Mouse (Mus musculus): Measurements from ENCODE around the gene Hip1. TPM values are rescaled to one million over a fixed set of nuclear protein-coding genes. Genes with fewer than 3 reads are reported as not detected.

The Hip1 gene
- polyA plus RNA-seq, 1 experiment: 51.6 TPM

GRCm38 (mm10) chr5:135368312-135368711, 176.6 kb downstream of the Hip1 start:
- Histone ChIP-seq H3K36me3 (ENCODE audit: control insufficient read depth, insufficient read depth, low read length, poor library complexity, severe bottlenecking) (0 out of 2 replicates have a peak, but pooled peaks cover 5% of the 10 kb centered on the region), H3K9me3 (replicated peaks; ENCODE audit: control insufficient read depth, insufficient read depth, low read length, poor library complexity, severe bottlenecking) (no peaks in the 10 kb centered on the region), H3K4me1 (ENCODE audit: control insufficient read depth, insufficient read depth, low read length) (no peaks in the 10 kb centered on the region), H3K27me3 (ENCODE audit: control insufficient read depth, insufficient read depth, low read length, poor library complexity, severe bottlenecking) (no peaks in the 10 kb centered on the region), H3K9ac (ENCODE audit: low read depth, poor library complexity, severe bottlenecking) (no peak overlapping the region), H3K27ac (ENCODE audit: insufficient read depth, low read length) (no peak overlapping the region), H3K4me3 (ENCODE audit: low read depth, low read length) (no peak overlapping the region)
- TF ChIP-seq CTCF (IDR thresholded peaks at IDR 0.05; ENCODE audit: low read depth, low read length) (no peak), EP300 (IDR thresholded peaks at IDR 0.05; ENCODE audit: insufficient read depth, low read depth, low read length) (no peak), POLR2A (IDR thresholded peaks at IDR 0.05; ENCODE audit: insufficient read depth, low read length) (no peak)

- Histone ChIP-seq H3K27me3 (ENCODE audit: control insufficient read depth, insufficient read depth, low read length, poor library complexity, severe bottlenecking) (no peaks in the 10 kb centered on the region), H3K36me3 (ENCODE audit: control insufficient read depth, insufficient read depth, low read length, poor library complexity, severe bottlenecking) (0 out of 2 replicates have a peak, but pooled peaks cover 5% of the 10 kb centered on the region)
- no peak for TF ChIP-seq POLR2A (IDR thresholded peaks at IDR 0.05; ENCODE audit: insufficient read depth, low read length)
- TF ChIP-seq CTCF (IDR thresholded peaks at IDR 0.05; ENCODE audit: low read depth, low read length): no peak
- no peak for TF ChIP-seq EP300 (IDR thresholded peaks at IDR 0.05; ENCODE audit: insufficient read depth, low read depth, low read length)
Observed at GRCm38 (mm10) chr5:135367841-135368240, 177.1 kb downstream of the Hip1 start.

GRCm38 (mm10) chr5:135363540-135363939, 181.4 kb downstream of the Hip1 start:
- Histone ChIP-seq H3K9ac (ENCODE audit: low read depth, poor library complexity, severe bottlenecking) (no peak overlapping the region), H3K4me1 (ENCODE audit: control insufficient read depth, insufficient read depth, low read length) (no peaks in the 10 kb centered on the region), H3K27ac (ENCODE audit: insufficient read depth, low read length) (no peak overlapping the region), H3K9me3 (replicated peaks; ENCODE audit: control insufficient read depth, insufficient read depth, low read length, poor library complexity, severe bottlenecking) (no peaks in the 10 kb centered on the region), H3K36me3 (ENCODE audit: control insufficient read depth, insufficient read depth, low read length, poor library complexity, severe bottlenecking) (no peaks in the 10 kb centered on the region), H3K4me3 (ENCODE audit: low read depth, low read length) (no peak overlapping the region), H3K27me3 (ENCODE audit: control insufficient read depth, insufficient read depth, low read length, poor library complexity, severe bottlenecking) (no peaks in the 10 kb centered on the region)
- no peak for TF ChIP-seq EP300 (IDR thresholded peaks at IDR 0.05; ENCODE audit: insufficient read depth, low read depth, low read length)
- TF ChIP-seq CTCF (IDR thresholded peaks at IDR 0.05; ENCODE audit: low read depth, low read length): peak; percentile 78
- TF ChIP-seq POLR2A (IDR thresholded peaks at IDR 0.05; ENCODE audit: insufficient read depth, low read length): no peak

More at GRCm38 (mm10) chr5:135367841-135368240, 177.1 kb downstream of the Hip1 start:
- Histone ChIP-seq H3K9ac (ENCODE audit: low read depth, poor library complexity, severe bottlenecking) (no peak overlapping the region), H3K9me3 (replicated peaks; ENCODE audit: control insufficient read depth, insufficient read depth, low read length, poor library complexity, severe bottlenecking) (no peaks in the 10 kb centered on the region), H3K4me3 (ENCODE audit: low read depth, low read length) (no peak overlapping the region), H3K4me1 (ENCODE audit: control insufficient read depth, insufficient read depth, low read length) (no peaks in the 10 kb centered on the region), H3K27ac (ENCODE audit: insufficient read depth, low read length) (no peak overlapping the region)

- H3K27ac ChIP-seq (ENCODE audit: insufficient read depth, low read length): no peak overlapping the region
- no peaks in the 10 kb centered on the region for H3K9me3 ChIP-seq (replicated peaks; ENCODE audit: control insufficient read depth, insufficient read depth, low read length, poor library complexity, severe bottlenecking)
- no peaks in the 10 kb centered on the region for H3K36me3 ChIP-seq (ENCODE audit: control insufficient read depth, insufficient read depth, low read length, poor library complexity, severe bottlenecking)
- no peaks in the 10 kb centered on the region for H3K4me1 ChIP-seq (ENCODE audit: control insufficient read depth, insufficient read depth, low read length)
- H3K27me3 ChIP-seq (ENCODE audit: control insufficient read depth, insufficient read depth, low read length, poor library complexity, severe bottlenecking): no peaks in the 10 kb centered on the region
- no peak for TF ChIP-seq POLR2A (IDR thresholded peaks at IDR 0.05; ENCODE audit: insufficient read depth, low read length)
- TF ChIP-seq CTCF (IDR thresholded peaks at IDR 0.05; ENCODE audit: low read depth, low read length): no peak
- TF ChIP-seq EP300 (IDR thresholded peaks at IDR 0.05; ENCODE audit: insufficient read depth, low read depth, low read length): no peak
- H3K9ac ChIP-seq (ENCODE audit: low read depth, poor library complexity, severe bottlenecking): no peak overlapping the region
- H3K4me3 ChIP-seq (ENCODE audit: low read depth, low read length): no peak overlapping the region
Observed at GRCm38 (mm10) chr5:135362572-135362971, 182.3 kb downstream of the Hip1 start.

- H3K36me3 ChIP-seq (ENCODE audit: control insufficient read depth, insufficient read depth, low read length, poor library complexity, severe bottlenecking): no peaks in the 10 kb centered on the region
- no peaks in the 10 kb centered on the region for H3K4me1 ChIP-seq (ENCODE audit: control insufficient read depth, insufficient read depth, low read length)
- H3K9me3 ChIP-seq (replicated peaks; ENCODE audit: control insufficient read depth, insufficient read depth, low read length, poor library complexity, severe bottlenecking): no peaks in the 10 kb centered on the region
- H3K4me3 ChIP-seq (ENCODE audit: low read depth, low read length): no peak overlapping the region
- TF ChIP-seq POLR2A (IDR thresholded peaks at IDR 0.05; ENCODE audit: insufficient read depth, low read length) (no peak), EP300 (IDR thresholded peaks at IDR 0.05; ENCODE audit: insufficient read depth, low read depth, low read length) (no peak), CTCF (IDR thresholded peaks at IDR 0.05; ENCODE audit: low read depth, low read length) (no peak)
- no peak overlapping the region for H3K27ac ChIP-seq (ENCODE audit: insufficient read depth, low read length)
- H3K27me3 ChIP-seq (ENCODE audit: control insufficient read depth, insufficient read depth, low read length, poor library complexity, severe bottlenecking): no peaks in the 10 kb centered on the region
- no peak overlapping the region for H3K9ac ChIP-seq (ENCODE audit: low read depth, poor library complexity, severe bottlenecking)
Observed at GRCm38 (mm10) chr5:135359772-135360171, 185.1 kb downstream of the Hip1 start.

DNA sequence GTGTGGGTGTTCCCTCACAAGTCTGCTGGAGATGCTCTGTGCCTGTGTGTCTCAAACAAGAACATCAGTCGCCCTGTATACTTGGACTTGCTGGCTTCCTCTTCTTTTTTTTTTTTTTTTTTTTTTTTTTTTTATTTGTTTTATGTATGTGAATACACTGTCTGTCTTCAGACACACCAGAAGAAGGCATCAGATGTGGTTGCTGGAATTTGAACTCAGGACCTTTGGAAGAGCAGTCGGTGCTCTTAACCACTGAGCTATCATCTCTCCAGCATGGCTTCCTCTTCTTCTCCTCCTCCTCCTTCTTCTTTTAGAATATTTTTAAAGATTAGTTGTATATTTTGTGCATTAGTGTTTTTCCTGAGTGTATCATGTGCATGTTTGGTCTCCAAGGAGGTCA, 187.4 kb downstream of the Hip1 start:
- TF ChIP-seq CTCF (IDR thresholded peaks at IDR 0.05; ENCODE audit: low read depth, low read length) (no peak), EP300 (IDR thresholded peaks at IDR 0.05; ENCODE audit: insufficient read depth, low read depth, low read length) (no peak), POLR2A (IDR thresholded peaks at IDR 0.05; ENCODE audit: insufficient read depth, low read length) (no peak)
- no peaks in the 10 kb centered on the region for H3K36me3 ChIP-seq (ENCODE audit: control insufficient read depth, insufficient read depth, low read length, poor library complexity, severe bottlenecking)
- no peak overlapping the region for H3K4me3 ChIP-seq (ENCODE audit: low read depth, low read length)
- no peaks in the 10 kb centered on the region for H3K9me3 ChIP-seq (replicated peaks; ENCODE audit: control insufficient read depth, insufficient read depth, low read length, poor library complexity, severe bottlenecking)
- no peak overlapping the region for H3K9ac ChIP-seq (ENCODE audit: low read depth, poor library complexity, severe bottlenecking)
- H3K4me1 ChIP-seq (ENCODE audit: control insufficient read depth, insufficient read depth, low read length): no peaks in the 10 kb centered on the region
- H3K27ac ChIP-seq (ENCODE audit: insufficient read depth, low read length): no peak overlapping the region
- H3K27me3 ChIP-seq (ENCODE audit: control insufficient read depth, insufficient read depth, low read length, poor library complexity, severe bottlenecking): no peaks in the 10 kb centered on the region

Other genes starting within 250 kb of the Hip1 start
- 0.49 and 0.55 TPM in 2 replicates for gene Fkbp6, start 195.1 kb downstream of the Hip1 start, polyA plus RNA-seq (2011; ENCODE audit: insufficient read depth, insufficient read length, low read depth, missing spikeins)
- not detected in 2 replicates for gene Trim50, start 191.8 kb downstream of the Hip1 start, polyA plus RNA-seq (2011; ENCODE audit: insufficient read depth, insufficient read length, low read depth, missing spikeins)
- gene Nsun5, start 175.2 kb downstream of the Hip1 start, polyA plus RNA-seq (2011; ENCODE audit: insufficient read depth, insufficient read length, low read depth, missing spikeins): 18.8 and 21.8 TPM in 2 replicates
- 68.9 and 71.8 TPM in 2 replicates for gene Pom121, start 150.6 kb downstream of the Hip1 start, polyA plus RNA-seq (2011; ENCODE audit: insufficient read depth, insufficient read length, low read depth, missing spikeins)
- gene Ccl26, start 18.4 kb upstream of the Hip1 start, polyA plus RNA-seq (2011; ENCODE audit: insufficient read depth, insufficient read length, low read depth, missing spikeins): not detected in 2 replicates
- not detected in 2 replicates for gene Ccl24, start 27.9 kb upstream of the Hip1 start, polyA plus RNA-seq (2011; ENCODE audit: insufficient read depth, insufficient read length, low read depth, missing spikeins)
- gene Rhbdd2, start 87.5 kb upstream of the Hip1 start, polyA plus RNA-seq (2011; ENCODE audit: insufficient read depth, insufficient read length, low read depth, missing spikeins): 30.6 and 35.7 TPM in 2 replicates
- 32.3 and 41.4 TPM in 2 replicates for gene Por, start 124.9 kb upstream of the Hip1 start, polyA plus RNA-seq (2011; ENCODE audit: insufficient read depth, insufficient read length, low read depth, missing spikeins)
- 63.7 and 69.8 TPM in 2 replicates for gene Tmem120a, start 199.3 kb upstream of the Hip1 start, polyA plus RNA-seq (2011; ENCODE audit: insufficient read depth, insufficient read length, low read depth, missing spikeins)
- gene Styxl1, start 233.3 kb upstream of the Hip1 start, polyA plus RNA-seq (2011; ENCODE audit: insufficient read depth, insufficient read length, low read depth, missing spikeins): 0.42 and 0.94 TPM in 2 replicates
- 377 and 424 TPM in 2 replicates for gene Mdh2, start 233.4 kb upstream of the Hip1 start, polyA plus RNA-seq (2011; ENCODE audit: insufficient read depth, insufficient read length, low read depth, missing spikeins)

All from ES-Bruce4 (cell line).